Mouse (Mus musculus) spleen, postnatal 14 days (tissue): ENCODE results near the gene Gm9837.

Source experiments
- DNase-seq, 2 experiments: peaks; one replicate each; pipeline ENCODE4 v3.0.0; 2021 to 2022; ENCODE audit warnings: low spot score in 2 of 2

Gene Gm9837

DNA sequence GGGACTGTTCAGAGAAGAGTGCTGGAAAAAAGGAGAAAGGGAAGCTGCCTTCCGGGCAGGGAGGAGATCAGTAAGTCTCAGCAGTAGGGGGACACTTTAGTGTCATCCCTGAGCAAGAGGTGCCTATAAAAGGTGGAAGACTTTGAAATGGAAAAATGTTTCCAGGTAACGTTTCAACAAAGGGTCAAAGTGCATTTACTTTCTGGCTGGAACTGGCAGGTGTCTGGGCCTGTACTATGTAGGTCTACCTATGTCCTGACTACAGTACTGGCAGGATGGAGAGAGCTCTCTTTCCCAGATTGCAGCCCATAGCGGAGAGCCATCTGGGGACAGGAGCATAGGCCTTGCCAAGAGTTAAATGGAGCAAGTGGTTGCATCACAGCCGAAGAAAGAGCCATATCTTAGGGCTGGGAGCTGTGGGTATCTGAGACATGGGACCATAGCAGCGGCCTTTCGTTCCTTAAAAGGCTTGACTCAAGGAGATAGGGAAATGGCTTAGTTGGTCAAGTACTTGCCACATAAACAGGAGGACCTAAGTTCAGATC, 44.5 kb downstream of the Gm9837 start:
- DNase-seq, result no peak

DNA sequence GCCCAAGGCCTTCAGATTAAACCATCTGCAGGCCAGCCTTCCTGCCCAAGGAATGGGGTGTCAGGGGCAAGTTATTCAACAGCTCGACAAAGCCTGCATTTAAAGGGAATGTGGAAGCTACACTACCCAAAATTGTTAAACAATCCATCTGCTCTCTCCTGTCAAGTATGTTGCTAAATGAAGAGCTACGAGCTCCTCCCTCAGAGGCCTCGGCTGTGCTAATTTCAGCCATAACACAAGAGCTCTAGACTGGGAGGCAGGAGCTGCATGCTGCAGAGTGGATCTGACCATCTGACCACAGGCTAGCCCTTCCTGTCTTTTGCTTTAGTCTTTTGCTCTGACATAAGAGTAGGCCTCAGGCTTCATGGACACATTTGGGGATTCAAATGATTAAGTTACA, 45.0 kb downstream of the Gm9837 start:
- no peak for DNase-seq

DNA sequence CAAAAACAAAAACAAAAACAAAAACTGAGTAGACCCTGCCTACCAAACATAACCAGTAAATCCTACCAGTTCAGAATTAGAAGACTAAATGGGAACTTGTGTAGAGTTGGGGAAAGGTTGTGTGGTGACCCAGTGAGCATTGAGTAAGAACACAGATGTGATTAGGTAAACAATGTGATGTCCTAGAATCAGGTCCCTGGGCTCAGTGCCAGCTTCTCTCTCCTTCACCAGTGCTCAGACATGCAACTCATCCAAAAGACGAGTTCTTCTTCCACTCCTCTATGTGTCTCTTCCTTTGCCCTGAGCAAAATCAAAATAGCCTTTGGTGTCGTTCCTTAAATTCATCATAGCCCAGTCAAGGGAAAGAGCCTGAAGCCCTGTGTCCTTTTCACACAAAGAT, 45.5 kb downstream of the Gm9837 start:
- DNase-seq, result no peak

DNA sequence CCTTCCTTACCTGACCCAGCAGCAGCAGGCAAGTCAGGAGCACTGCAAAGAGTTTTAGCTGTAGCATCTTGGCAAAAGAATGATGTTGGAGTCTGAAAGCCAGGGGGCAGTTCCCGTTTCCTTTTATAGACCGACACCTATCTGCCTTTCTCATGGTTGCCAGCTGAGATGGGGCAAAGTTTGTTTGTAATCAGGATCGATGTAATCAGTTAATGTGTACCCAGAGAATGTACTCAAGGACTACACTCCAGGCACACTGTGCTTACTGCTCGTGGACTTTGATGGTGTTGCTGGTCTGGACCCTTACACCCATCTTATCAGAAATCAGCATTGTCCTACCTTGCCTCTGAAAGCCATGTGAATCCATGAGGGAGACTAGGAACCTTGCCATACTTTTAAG, 47.2 kb downstream of the Gm9837 start, which contains the start of gene Leap2:
Leap2 (minus strand) TSS at position 135 of the 400 bp plus-strand sequence.
- no peak for DNase-seq
